Mouse (Mus musculus) lung, adult 2 months (tissue): ENCODE results near the gene Olfr481.

Experiments
- CTCF ChIP-seq: fragments of 200-500 bp; IDR thresholded peaks from 2 replicates; pipeline ENCODE4 v1.5.1; 2011; ENCODE audit warnings: mild to moderate bottlenecking, low read length, control low read depth; ENCODE audit not compliant: insufficient read depth
- POLR2A ChIP-seq: fragments of 200-500 bp; IDR thresholded peaks from 2 replicates; pipeline ENCODE4 v1.6.1; 2011; ENCODE audit warnings: low read depth, mild to moderate bottlenecking, control low read depth, low read length, borderline replicate concordance; ENCODE audit errors: extremely low read depth

DNA sequence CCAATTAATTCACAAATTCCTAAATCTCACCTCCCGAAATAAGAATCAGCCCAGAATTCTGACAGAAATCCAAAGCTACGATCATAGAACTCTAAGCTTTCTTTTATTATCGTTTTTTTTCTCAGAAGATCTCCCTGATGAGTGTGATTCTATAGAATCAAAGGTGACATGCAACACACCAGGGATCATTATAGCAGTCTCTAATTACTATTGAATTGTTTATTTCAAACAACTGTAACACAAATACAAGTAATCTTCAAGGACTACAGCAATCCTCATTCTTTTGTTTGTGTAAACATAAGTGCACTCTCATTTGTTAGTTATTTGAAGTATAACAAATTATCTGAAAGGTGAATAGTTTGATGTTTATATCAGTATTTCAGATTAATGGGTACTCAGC lies 45.8 kb upstream of the Olfr481 start, which contains the start of gene Olfr478:
- no peak for TF ChIP-seq POLR2A
- TF ChIP-seq CTCF = no peak
